Mouse (Mus musculus) 3134 (cell line): ENCODE data around the gene Hist2h2aa1.
"Not testable (repeated sequence)": the region's sequence is repeated elsewhere in the genome, so short reads cannot be mapped to it uniquely, and the experiment has no call there.

ENCODE experiments used
- DNase-seq: peaks from one replicate; pipeline ENCODE4 v3.0.0-alpha.2; 2011; ENCODE audit warnings: low spot score; ENCODE audit not compliant: insufficient read length; ENCODE audit errors: extremely low read depth

Hist2h2aa1 gene

GRCm38 (mm10) chr3:96273591-96274465, 28.5 kb downstream of the Hist2h2aa1 start:
- peak; percentile 74 for DNase-seq

DNA sequence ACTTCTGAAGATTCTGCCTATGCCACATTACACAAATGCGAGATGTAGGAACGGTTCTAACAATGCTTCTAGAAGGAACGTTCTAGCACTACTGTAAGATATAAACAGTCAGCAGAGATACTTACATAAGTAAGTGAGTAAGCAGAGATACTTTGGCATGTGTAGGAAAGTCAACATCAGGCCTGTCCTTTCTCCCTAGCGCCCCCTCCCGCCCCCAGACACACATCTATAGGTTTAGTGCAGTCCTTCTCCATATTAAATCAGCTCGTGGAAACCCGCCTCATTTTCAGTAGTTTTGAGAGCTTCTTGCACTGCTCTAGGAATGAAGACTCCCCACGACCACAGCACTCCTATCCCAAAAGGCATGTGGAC, 32.1 kb downstream of the Hist2h2aa1 start:
- DNase-seq, result no peak

- DNase-seq, result peak; percentile 94
Observed at GRCm38 (mm10) chr3:96277800-96278624, 32.7 kb downstream of the Hist2h2aa1 start.

- DNase-seq, result no peak
Observed at GRCm38 (mm10) chr3:96280660-96281059, 35.4 kb downstream of the Hist2h2aa1 start.

DNA sequence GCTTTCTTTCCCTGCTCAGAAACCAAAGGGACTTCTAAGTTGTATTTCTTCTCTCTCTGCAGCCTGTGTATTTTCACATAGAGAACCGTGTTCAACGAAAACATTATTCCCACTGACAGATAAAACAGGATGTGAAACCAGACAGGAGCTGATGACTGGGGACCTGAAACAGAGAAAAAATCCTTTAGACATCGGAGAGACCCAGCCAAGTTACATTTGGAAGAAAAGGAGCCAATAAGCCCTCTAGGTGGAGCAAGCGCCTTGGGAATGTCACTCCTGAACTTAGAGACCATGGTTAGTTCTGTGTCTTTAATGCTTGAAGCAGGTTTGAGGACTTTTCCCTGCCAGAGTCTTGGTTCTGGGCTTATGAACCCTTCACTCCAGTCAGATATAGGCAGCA, 39.2 kb downstream of the Hist2h2aa1 start:
- no peak for DNase-seq

- not testable (repeated sequence) for DNase-seq
Observed at GRCm38 (mm10) chr3:96287334-96287733, 42.0 kb downstream of the Hist2h2aa1 start.

- no peak for DNase-seq
Observed at GRCm38 (mm10) chr3:96289201-96289600, 43.9 kb downstream of the Hist2h2aa1 start.

DNA sequence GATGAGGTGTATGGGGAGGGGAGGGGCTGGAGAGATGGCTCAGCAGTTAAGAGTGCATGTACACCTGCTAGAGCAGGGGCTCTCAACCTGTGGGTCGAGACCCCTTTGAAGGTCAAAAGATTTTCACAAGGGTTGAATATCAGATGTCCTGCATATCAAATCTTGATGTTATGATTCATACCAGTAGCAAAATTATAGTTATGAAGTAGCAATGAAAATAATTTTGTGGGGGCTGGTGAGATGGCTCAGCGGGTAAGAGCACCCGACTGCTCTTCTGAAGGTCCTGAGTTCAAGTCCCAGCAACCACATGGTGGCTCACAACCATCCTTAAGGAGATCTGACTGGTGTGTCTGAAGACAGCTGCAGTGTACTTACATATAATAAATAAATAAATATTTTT, 45.4 kb downstream of the Hist2h2aa1 start:
- DNase-seq, result not testable (repeated sequence)

DNA sequence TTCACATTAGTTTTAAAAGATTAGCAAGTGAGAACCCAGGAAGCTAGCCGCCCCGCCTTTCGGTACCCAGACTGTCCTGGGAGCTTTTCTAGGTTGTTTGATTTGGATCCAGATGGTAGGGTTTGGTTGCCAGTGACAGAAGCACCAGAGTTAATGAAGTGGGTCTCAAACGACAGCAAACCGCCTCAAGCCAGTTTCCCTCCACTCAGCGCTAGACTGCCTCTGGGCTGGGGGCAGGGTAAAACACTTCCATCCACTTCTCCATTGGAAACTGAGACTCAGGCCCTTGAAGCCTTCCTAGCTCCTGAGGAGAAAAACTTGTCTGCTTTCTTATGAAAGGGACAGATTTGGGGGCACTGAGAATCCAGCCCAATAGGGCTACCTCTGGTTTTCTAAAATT, 47.3 kb downstream of the Hist2h2aa1 start:
- no peak for DNase-seq

GRCm38 (mm10) chr3:96293368-96293767, 48.1 kb downstream of the Hist2h2aa1 start:
- no peak for DNase-seq

DNA sequence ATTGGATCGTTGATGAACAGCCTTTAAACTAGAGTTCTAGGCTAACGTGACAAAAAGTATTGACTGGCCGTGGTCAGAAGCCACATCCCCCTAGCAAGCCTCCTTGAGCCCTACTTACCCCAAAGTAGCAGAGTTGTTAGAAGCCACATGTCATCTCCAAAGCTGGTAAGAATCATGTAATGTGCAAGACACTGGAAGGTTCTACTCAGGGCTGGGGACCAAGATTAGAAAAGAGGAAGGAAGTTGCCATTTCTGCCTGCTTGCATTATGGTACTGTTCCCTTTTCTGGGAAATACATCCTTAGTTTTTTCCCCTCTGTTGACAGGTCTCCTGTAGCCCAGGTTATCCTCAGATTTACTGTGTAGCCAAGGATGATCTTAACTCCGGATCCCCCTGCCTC, 48.5 kb downstream of the Hist2h2aa1 start, which contains the start of gene Fcgr1:
Fcgr1 (minus strand) TSS at position 183 of the 400 bp plus-strand sequence.
- no peak for DNase-seq
